Mouse (Mus musculus) regulatory T cell (primary cell): ENCODE results near the gene Ctxn1.

Experiments used
- in situ Hi-C: fragments of 300-600 bp; cut with MboI, MseI; formaldehyde crosslinking; loops from one replicate; pipeline ENCODE4 v1.15.1; 2025; ENCODE audit warnings: high pct_unique_total_duplicates

The Ctxn1 gene

DNA sequence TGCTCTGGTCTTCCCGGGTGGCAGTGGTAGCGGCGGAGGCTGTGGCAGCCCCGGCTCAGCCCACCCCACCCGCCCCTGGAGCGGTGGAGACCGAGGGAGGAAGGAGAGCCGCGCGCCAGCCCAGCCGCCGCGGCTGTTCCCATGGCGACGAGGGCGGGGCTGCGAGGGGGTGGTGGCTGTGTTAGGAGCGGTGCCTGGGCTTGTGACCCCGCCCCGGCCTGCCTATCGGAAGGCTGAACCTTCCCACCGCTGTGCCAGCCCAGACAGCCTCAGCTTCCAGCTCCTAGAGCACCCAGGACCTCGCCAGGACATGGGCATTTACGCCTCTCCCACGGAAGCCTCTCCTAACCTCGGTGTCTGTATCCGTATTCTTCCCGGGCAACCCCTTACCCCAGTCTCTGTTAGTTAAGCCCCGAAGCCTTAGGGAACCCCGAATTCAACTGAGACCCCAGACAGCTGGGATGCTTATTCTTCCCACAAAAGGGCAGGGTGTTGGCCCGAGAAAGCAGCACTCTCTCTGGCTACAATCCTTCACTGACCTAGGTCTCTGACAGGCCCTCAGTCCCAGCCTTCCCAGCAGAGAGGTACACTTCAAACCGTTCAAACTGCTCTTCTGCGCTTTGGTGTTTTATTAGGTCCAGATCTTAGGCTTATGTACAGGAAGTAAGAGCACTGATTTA, at the start of gene Ctxn1:
Gene Ctxn1 (minus strand): TSS at position 150 of the 680 bp plus-strand sequence.
- in situ Hi-C loops = loop anchor here (5.0 to 10.0 kb wide), 4 partner anchors 63 to 764 kb away; partner anchors contain the start of genes Evi5l and Zfp358

DNA sequence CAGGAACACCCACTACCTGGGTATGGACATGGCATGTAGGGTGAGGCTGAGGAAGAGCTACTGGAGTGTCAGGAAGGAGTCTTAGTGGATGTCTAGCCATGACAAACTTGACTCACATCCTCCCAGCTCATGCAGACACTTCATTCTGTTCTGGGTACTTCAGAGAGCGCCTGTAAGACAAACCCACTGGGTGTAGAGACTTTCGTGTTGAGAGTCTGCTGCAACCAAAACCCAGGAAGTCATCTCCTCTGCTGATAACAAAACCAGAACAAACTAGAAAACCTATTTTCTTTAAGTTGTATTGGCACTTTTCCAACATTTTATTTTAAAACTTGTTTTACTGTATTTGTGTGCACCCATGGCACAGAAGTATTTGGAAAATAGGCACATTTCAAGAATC, 46.8 kb upstream of the Ctxn1 start:
- in situ Hi-C loops = no loop called here

DNA sequence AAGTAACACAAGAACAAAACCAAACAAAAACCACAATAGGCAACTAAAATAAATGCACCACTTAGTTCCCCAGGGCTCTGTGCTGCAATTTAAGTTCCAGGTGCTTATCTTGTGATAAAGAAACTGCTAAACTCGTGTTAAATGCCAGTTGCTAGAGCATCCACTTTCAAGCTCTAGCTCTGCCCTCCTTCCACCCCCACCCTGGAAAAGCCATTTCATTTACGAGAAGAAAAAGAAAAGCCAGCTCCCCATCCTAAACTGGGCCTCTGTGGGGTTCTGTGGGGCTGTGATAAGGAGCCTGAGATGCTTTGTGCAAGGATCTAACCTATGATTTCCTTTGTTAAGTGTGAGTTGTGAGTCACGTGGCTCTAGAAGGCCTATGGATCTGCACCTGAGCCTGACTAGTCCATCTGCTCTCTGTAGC, 45.1 kb upstream of the Ctxn1 start:
- in situ Hi-C loops = no loop called here

DNA sequence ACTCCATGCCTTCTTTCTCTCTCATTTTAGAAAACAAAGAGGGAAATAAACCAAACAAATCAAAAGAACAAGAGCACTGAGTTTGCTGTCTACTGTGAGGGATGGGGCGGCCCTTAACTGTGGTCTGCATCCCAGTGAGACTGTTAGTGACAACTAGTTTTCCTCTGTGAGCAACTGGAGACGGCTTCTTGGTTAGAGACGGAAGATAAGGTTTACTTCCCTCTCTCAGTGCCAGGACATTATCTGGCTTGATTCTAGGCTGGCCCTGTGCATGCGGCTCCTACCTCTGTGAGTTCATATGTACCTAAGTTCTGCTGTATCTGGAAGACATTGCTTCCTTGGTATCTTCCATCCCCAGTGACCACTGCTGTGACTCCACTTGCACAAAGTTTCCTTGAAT, 38.7 kb upstream of the Ctxn1 start:
- in situ Hi-C loops = no loop called here

DNA sequence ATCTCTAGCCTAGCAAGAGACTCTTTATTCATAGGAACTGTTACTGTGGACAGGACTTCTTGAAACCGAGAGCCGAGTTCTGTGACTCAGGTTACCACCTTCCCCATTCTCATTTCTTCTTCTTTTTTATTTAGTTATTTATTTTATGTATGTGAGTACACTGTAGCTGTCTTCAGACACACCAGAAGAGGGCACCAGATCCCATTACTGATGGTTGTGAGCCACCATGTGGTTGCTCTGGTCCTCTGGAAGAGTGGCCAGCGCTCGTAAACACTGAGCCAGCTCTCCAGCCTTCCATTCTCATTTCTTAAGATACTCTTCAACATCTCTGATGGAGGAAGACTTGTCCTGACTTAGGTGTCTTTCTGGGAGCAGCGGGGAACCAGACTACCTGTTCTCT, 33.7 kb upstream of the Ctxn1 start:
- in situ Hi-C loops = no loop called here

DNA sequence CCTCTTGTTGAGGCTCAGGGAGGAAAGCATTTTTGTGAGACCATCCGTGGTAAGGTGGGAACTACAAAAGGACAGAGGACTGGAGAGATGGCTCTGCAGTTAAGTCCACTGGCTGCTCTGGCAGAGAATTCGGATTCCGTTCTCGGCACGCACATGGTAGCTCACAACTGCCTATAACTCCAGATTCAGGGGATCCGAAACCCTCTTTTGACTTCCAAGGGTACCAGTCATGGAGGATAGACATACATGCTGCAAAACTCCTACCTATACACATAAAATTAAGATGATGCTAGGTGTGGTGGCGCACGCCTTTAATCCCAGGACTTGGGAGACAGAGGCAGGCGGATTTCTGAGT, 17.0 kb upstream of the Ctxn1 start:
- in situ Hi-C loops = loop anchor here (5.0 kb wide), 1 partner anchor 86 kb away; no protein-coding TSS in a partner anchor

DNA sequence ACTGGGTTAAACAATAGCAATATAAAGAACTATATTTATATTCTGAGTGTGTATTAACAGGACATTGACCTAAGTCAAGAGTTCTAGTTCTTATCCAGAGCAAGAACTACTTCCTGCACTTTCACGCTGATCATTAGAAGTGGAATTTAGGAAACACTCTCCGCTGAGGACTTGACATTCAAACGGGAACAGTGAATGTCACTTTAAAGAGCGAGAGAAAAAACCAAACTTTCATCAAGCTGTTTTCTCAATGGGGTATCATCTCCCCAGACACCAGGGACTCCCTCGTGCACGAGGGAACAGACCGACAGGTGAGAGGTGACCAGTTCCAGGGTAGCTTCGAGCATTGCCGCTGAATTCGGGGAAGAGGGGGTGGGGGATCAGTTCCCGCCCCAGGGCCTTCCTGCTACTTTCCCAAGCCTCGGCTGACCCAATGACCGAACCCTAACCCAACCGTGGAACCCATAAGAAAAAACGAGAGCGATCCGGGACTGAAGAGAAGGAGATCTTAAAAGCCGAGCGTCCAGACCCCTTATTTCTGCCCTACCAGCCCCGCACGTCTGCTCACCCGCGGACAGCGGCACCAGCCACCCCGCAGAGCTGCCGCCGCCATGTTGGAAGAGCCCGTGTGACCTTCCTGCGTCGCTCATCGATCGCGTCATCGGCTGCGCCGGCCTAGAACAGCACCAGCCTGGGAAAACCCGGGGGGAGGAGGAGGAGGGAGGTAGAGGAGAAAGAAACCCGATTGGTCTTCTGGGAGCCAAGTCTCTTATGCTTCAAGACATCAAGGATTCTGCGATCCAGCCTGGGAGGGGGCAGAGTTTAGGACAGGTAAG, 16.4 kb upstream of the Ctxn1 start, which contains the start of gene Timm44:
Gene Timm44 (minus strand): TSS at position 639 of the 836 bp plus-strand sequence.
- in situ Hi-C loops = loop anchor here (5.0 kb wide), 1 partner anchor 87 kb away; no protein-coding TSS in a partner anchor

DNA sequence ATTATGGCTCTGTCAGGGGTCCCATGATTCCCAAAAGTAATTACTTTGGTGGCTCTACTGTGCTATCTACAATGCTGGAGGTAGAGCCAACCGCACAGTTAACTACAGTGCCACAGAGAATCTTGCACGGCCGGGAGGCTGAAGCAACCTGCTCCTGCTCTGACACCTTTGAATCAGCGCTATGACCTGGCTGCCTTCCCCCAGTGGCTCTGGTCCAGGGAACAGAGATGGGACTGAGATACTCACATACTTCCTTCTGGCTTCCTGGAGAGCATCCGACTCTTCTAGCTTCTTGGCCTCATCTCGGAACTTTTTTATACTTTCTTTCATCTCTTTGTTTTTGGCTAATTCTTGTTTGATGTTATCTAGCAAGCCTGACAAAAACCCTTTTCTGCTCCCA, 10.5 kb upstream of the Ctxn1 start:
- in situ Hi-C loops = no loop called here

DNA sequence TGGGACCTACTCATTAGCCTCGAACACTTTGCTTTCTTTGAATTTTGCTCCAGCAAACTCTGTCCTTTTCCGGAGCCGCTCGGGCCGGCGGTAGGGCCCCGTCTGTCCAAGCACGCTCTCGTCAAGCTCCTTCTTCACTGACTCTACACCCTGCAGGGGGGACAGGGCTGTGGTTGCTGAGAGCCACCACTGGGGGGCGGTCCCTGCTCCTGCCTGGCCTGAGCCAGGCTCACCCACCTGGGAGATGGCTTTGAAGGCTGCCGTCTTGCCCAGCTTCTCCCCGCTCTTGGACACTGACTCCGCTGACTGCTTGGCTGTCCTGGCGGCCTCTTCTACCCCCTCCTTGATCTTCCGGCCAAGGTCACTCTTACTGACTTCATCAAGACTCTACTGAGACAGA, 8.6 kb upstream of the Ctxn1 start:
- in situ Hi-C loops = no loop called here

DNA sequence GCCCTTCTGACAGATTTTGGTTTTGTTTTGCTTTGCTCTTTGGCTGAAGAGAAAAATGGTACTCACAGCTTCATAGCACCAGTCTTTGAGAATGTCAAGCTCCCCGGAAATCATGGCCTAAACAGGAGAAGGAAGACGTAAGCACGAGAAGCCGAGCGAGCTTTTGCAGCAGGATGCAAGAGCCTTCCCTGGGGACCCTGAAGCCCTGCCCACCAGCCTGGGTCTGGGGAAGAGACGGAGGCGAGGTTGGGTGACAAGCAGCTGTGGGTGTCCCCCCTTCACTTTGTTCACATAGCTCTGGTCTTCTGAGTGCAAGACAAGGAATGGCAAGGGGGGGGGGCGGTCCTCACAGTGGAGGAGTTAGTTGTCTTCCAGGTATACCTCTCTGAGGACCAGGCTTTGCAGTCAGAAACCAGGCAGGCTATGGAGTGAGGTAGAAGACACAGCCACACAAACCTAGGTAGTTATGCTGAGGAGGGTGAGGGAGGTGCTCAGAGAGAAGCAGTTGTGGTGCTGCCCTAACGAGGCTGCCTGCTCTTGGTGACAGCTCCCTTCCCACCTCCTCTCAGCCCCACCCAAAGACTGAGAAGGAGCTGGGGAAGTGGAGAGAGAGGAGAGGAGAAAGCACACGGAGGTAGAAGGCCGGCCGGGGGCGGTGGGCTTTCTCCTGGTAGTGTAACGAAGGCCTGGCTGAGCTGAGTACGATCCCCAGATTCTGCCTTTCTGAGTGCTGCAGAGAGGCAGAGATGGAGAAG, 6.3 kb upstream of the Ctxn1 start:
- in situ Hi-C loops = no loop called here

DNA sequence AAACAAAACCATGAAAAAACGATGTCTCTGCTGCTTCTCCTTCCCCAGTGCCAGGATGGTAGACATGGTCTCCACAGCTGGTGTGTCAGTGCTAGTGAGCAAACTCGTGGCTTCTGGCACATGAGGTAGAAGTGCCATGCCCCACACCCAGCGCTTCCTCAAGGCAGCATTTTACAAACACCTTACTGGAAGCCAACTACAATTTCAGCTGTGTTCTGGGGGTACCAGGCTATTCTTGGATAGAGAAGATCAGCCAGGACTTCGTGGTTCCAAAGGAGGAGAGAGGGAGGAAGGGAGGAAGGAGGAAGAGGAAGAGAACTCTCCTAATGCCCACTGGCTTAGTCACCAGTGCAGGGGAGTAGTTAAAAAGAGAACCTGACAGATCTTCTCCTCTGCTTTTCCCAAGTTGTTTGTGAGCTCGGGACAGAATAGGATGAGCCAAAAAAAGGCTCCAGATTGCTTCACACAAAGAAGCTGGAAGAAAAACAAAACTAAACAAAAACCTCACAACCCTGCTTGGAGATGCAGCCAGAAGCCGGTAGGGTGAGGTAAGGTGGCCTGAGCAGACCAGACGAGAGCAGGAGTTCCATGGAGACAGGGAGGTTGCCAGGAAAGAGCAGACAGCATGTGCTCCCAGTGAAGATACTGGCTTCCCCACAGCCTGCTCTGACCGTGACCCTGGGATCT, 4.2 kb upstream of the Ctxn1 start:
- in situ Hi-C loops = no loop called here

DNA sequence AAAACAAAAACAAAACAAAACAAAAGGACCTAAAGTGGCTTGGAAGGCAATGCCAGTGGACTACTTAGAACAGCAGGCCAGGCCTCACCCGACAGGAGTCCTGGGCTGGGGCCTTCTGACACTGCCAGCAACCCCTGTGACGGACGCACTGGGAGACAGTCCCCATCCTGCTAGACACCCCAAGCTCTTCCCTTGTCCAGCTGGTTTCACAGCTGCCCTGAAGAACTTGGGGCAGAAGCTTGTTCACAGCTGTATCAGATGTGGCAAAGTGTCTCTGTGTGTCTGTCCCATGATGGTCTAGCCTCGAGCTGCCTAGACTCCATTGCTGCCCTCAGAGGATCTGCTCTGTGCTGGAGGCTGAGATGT, 714 bp upstream of the Ctxn1 start:
- in situ Hi-C loops = loop anchor here (5.0 to 10.0 kb wide), 4 partner anchors 63 to 765 kb away; partner anchors contain the start of genes Evi5l and Zfp358

DNA sequence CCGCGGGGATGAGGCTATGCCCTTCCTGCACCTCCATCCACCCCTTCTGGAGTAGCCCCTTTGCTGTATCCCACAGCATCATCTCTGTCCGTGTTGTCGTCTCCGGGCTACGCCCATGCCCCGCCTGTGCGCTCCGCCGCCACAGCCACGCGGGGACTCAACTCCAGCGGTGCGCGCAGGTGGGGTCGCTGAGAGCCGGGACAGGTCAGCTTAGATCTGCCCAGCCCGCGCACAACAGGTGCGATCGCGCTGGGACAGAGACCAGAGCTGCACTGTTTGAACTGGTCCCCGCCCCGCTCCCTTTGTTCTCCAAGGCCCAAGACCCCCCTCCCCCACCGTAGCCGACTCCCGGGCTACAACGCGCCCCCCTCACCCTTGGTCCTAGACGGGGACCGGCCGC, 396 bp downstream of the Ctxn1 start:
- in situ Hi-C loops = loop anchor here (5.0 to 10.0 kb wide), 4 partner anchors 64 to 764 kb away; partner anchors contain the start of genes Evi5l and Zfp358

DNA sequence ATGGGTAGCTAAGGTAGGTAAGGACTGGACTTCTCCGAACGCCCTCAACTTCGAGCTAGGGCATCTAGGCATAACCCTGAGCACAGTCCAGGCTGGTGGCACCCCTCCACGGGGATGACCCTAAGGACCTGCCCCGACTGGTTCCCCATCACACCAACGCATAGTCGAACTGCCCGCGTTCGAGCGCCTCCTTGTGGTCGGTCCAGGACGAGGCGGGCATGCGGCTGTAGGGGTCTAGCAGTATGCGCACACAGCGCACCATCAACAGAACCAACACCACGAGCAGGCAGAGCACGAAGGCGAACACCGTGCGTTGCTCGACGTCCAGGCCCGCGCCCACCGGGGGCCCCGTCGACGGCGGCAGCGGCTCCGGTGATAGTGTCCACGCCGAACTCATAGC, 841 bp downstream of the Ctxn1 start:
- in situ Hi-C loops = loop anchor here (5.0 to 10.0 kb wide), 4 partner anchors 64 to 763 kb away; partner anchors contain the start of genes Evi5l and Zfp358

DNA sequence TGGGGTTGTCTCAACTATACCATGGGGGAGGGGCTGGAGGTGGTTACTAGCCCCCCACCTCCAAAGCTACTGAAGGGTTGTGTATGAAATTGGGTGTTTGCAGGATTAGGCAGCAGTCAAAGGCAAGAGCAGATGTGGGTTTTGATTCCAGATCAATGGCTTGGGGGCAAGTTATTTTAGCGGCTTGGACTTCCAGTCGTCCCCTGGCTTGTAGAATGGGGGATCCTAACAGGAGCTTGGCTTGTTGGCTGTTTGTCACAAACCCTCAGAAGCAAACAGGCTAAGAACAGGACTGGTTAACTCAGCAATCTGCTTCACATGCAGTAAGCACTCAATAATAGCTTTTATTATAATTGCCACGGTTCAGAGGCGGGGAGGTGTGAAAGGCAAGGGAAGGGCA, 1.7 kb downstream of the Ctxn1 start:
- in situ Hi-C loops = loop anchor here (5.0 to 10.0 kb wide), 4 partner anchors 65 to 763 kb away; partner anchors contain the start of genes Evi5l and Zfp358

DNA sequence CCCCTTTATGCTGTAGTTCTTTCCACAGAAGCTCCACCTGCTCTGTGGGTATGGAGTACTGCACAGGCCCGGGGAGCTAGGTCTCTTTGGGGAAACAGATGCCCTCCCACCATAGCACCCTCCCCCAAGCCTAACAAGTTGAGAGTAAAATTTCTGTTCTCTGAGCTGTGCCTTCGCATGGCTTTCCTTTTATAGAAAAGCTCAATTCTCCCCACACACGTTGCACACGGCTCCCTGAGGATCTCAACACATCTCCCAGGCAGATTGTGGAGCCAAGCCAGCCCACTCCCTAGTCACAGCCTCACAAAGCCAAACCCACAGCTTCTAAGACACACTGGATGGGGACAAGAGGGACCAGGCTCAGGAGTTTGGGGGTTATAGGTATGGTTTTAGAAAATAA, 2.2 kb downstream of the Ctxn1 start:
- in situ Hi-C loops = loop anchor here (5.0 to 10.0 kb wide), 4 partner anchors 65 to 762 kb away; partner anchors contain the start of genes Evi5l and Zfp358

DNA sequence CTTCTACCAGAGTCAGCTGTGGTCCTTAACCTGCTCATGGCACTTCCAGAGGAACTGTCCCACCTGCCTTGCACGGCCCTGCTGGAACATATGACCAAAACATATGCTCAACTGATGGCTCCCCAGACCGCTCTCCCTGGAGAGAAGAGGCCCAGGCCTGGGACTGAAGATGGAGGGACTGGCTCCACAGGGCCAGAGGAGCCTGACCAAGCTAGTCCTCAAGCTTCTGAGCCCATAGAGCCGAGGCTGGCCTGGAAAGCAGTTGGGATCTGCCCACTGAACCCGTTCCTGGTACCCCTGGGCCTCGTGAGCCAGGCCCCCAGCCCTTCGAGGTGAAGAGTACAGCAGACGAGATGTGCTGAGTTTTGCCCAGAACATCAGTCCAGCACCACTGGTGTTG, 3.6 kb downstream of the Ctxn1 start:
- in situ Hi-C loops = loop anchor here (5.0 to 10.0 kb wide), 4 partner anchors 67 to 761 kb away; partner anchors contain the start of genes Evi5l and Zfp358

DNA sequence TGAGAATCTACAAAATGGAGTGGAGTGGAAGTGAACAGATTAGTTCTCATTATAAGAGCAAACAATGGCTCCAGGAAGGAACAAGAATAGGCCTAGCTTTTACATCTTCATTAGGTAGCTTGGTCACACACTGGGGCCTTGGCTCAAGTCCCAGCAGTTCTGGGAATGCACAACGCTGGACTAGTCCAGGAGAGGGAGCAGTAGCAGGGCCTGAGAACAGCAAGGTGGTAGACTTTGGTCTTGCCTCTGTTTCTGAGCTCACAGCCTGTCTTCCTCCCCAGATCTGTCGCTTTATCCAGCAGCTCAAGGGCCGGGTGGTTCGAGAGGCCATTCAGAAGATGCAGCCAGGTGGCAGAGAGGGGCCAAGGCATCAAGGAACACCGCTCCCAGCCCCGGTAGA, 5.1 kb downstream of the Ctxn1 start:
- in situ Hi-C loops = loop anchor here (10.0 kb wide), 1 partner anchor 759 kb away; the partner anchor contains the start of gene Zfp358

DNA sequence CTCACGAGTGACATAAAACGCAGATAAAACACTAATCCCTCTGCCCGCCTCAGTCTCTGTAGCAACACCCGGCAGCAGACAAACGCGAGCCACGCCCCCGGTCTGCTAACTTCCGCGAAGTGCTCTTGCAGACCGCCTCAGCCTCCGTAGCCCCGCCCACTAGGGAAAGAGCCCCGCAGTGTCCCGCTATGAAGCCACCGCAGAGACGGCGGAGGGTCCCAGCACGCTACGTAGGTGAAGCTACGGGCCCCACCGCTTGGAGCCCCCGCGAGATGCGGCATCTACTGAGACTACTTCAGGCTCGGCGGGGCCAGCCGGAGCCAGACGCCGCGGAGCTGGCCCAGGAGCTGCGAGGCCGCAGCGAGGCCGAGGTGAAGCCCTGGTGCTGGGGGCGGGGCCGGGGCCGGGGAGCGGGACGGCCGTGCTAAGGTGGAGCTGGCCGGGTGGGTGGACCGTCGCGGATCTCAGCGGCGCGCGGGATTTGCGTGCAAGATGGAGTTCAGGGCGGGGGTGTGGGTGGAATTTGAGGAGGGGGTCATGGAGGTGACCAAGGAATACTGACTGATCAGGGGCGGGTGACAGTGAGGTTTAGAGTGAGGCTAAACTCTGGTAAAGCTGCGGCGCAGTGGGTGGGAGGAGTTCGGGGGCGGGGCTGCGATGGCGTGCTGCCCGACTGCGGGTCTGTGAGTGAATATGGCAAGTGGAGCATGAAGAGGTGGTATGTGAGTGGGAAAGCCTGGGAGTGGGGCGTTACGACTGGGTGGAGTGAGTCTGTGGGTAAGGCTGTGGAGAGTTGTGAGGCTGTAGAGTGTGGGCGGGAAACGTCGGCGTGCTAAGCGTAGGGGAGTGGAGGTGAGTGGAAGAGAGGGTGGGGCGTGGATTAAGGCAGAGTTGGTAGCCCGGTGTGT, 5.9 kb downstream of the Ctxn1 start, which contains the start of gene Snapc2:
Gene Snapc2 (plus strand): TSS at position 147 of the 908 bp plus-strand sequence.
- in situ Hi-C loops = loop anchor here (10.0 kb wide), 1 partner anchor 758 kb away; the partner anchor contains the start of gene Zfp358
